Mouse (Mus musculus) midbrain, embryonic 12.5 days (tissue): Measurements from ENCODE around the gene Omd. TPM values are rescaled to one million over a fixed set of nuclear protein-coding genes. Genes with fewer than 3 reads are reported as not detected.

ENCODE experiments used
- ATAC-seq: fragments of 200-750 bp; cut with Nextera tagmentation; 2 replicates; pipeline ENCODE4 v1.8.0; 2017; ENCODE audit warnings: low read depth, moderate TSS enrichment, moderate library complexity; ENCODE audit not compliant: low FRiP score
- H3K27ac ChIP-seq: fragments of 300-500 bp; sonication (generic); replicated peaks from 2 replicates; pipeline ENCODE4 v1.5.1; 2016; ENCODE audit warnings: mild to moderate bottlenecking
- H3K27me3 ChIP-seq: fragments of 300-500 bp; sonication (generic); 2 replicates; pipeline ENCODE4 v1.6.1; 2016; ENCODE audit warnings: mild to moderate bottlenecking
- H3K36me3 ChIP-seq: fragments of 300-500 bp; sonication (generic); 2 replicates; pipeline ENCODE4 v1.6.1; 2016
- H3K4me1 ChIP-seq: fragments of 300-500 bp; sonication (generic); 2 replicates; pipeline ENCODE4 v1.6.1; 2016
- H3K4me2 ChIP-seq: fragments of 300-500 bp; sonication (generic); replicated peaks from 2 replicates; pipeline ENCODE4 v1.6.1; 2016; ENCODE audit warnings: mild to moderate bottlenecking, moderate library complexity
- H3K4me3 ChIP-seq: fragments of 300-500 bp; sonication (generic); 2 replicates; pipeline ENCODE4 v1.5.1; 2016; ENCODE audit warnings: mild to moderate bottlenecking
- H3K9ac ChIP-seq: fragments of 300-500 bp; sonication (generic); replicated peaks from 2 replicates; pipeline ENCODE4 v1.6.1; 2016; ENCODE audit warnings: mild to moderate bottlenecking, moderate library complexity
- H3K9me3 ChIP-seq: fragments of 300-500 bp; sonication (generic); 2 replicates; pipeline ENCODE4 v1.6.1; 2016; ENCODE audit warnings: mild to moderate bottlenecking
- WGBS: fragments of 180-500 bp; shearing (Covaris S2); methylation state at CpG from one replicate; pipeline ENCODE4 v1.1.7; 2016; 5-methylcytosine and 5-hydroxymethylcytosine counted together
- polyA plus RNA-seq: library from polyadenylated mRNA; unstranded; fragments of >200 nt; fragmentation: Nextera tagmentation; extraction: Ambion mirVana; gene quantifications from 2 replicates; pipeline ENCODE4 v1.2.1, GENCODE M21; 2016

Omd gene
- polyA plus RNA-seq, 1 experiment from 2014 or later: 0.96 TPM

- H3K4me3 ChIP-seq: no peak overlapping the region
- no peak overlapping the region for H3K4me2 ChIP-seq
- no peak overlapping the region for H3K9ac ChIP-seq
- no peaks in the 10 kb centered on the region for H3K27me3 ChIP-seq
- no peaks in the 10 kb centered on the region for H3K9me3 ChIP-seq
- H3K27ac ChIP-seq: no peak overlapping the region
- ATAC-seq: no peak
- H3K4me1 ChIP-seq: no peaks in the 10 kb centered on the region
- H3K36me3 ChIP-seq: no peaks in the 10 kb centered on the region
Measured at GRCm38 (mm10) chr13:49618365-49618764, 36.1 kb downstream of the Omd start.

DNA sequence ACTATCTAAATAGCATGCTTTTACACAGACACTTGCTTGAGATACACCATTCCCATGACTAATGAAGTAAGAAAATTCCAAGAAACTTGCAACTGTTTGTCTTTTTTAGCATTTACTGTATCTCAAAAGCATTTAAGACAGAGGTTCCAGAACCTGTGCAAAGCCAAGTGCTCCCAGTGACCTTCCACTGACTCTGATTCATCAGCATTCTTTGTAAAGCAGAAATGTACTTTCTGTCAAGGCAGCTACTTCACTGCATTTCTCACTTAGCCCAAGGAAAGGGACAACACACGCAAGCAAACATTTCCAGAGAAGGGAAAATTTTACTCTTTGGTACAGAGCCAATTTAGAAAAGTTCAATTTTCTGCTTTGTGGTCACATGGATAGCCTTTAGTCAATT, 41.0 kb downstream of the Omd start:
- Histone ChIP-seq H3K4me2 (no peak overlapping the region), H3K4me3 (no peak overlapping the region), H3K9ac (no peak overlapping the region), H3K9me3 (no peaks in the 10 kb centered on the region), H3K4me1 (no peaks in the 10 kb centered on the region), H3K27me3 (no peaks in the 10 kb centered on the region), H3K27ac (no peak overlapping the region), H3K36me3 (no peaks in the 10 kb centered on the region)
- ATAC-seq: no peak
- 85% methylated on average over 1 of the region's 1 CpGs for WGBS

DNA sequence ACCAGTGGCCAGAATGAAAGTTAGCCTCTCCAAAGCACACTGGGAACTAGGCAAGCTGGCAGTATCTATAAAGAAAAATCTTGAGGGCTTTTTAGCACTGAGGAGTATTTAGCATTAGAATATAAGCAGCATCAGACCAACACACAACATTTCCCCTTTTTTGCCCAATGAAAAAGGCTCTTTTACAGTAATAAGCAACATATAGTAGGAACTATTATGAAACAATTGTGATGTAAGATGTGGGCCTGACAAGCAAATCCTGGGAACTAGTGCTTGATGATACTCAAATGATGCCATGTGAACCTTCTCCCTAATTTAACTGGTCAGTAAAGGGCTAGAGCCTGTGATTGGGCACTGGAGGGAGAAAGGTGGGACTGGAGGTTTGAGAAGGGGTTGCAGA, 45.9 kb downstream of the Omd start:
- H3K4me1 ChIP-seq: no peaks in the 10 kb centered on the region
- no peaks in the 10 kb centered on the region for H3K27me3 ChIP-seq
- H3K27ac ChIP-seq: no peak overlapping the region
- no peak overlapping the region for H3K4me3 ChIP-seq
- no peaks in the 10 kb centered on the region for H3K9me3 ChIP-seq
- H3K9ac ChIP-seq: no peak overlapping the region
- no peak overlapping the region for H3K4me2 ChIP-seq
- no peaks in the 10 kb centered on the region for H3K36me3 ChIP-seq
- no peak for ATAC-seq

- Histone ChIP-seq H3K27ac (no peak overlapping the region), H3K4me1 (no peaks in the 10 kb centered on the region), H3K4me3 (no peak overlapping the region), H3K9me3 (no peaks in the 10 kb centered on the region), H3K4me2 (no peak overlapping the region), H3K27me3 (no peaks in the 10 kb centered on the region), H3K36me3 (no peaks in the 10 kb centered on the region), H3K9ac (no peak overlapping the region)
- ATAC-seq: no peak
- 93% methylated on average over 2 of the region's 2 CpGs for WGBS
Measured at GRCm38 (mm10) chr13:49629076-49629475, 46.8 kb downstream of the Omd start.

GRCm38 (mm10) chr13:49639965-49640364, 57.7 kb downstream of the Omd start:
- no peaks in the 10 kb centered on the region for H3K4me1 ChIP-seq
- H3K4me2 ChIP-seq: no peak overlapping the region
- H3K4me3 ChIP-seq: no peak overlapping the region
- H3K9ac ChIP-seq: no peak overlapping the region
- 94% methylated on average over 2 of the region's 2 CpGs for WGBS
- ATAC-seq: no peak
- no peaks in the 10 kb centered on the region for H3K27me3 ChIP-seq
- H3K9me3 ChIP-seq: no peaks in the 10 kb centered on the region
- no peak overlapping the region for H3K27ac ChIP-seq
- no peaks in the 10 kb centered on the region for H3K36me3 ChIP-seq

Other genes starting within 250 kb of the Omd start
- 36.7 and 38.8 TPM in 2 replicates for gene Bicd2, start 240.9 kb upstream of the Omd start, polyA plus RNA-seq
- gene Ippk, start 161.2 kb upstream of the Omd start, polyA plus RNA-seq: 14.2 and 16.3 TPM in 2 replicates
- gene Tes3-ps, start 89.1 kb upstream of the Omd start, polyA plus RNA-seq: 0.72 and 1.2 TPM in 2 replicates
- 1.3 and 1.5 TPM in 2 replicates for gene Ecm2, start 77.7 kb upstream of the Omd start, polyA plus RNA-seq
- gene Aspn, start 38.0 kb upstream of the Omd start, polyA plus RNA-seq: 1.6 and 3.3 TPM in 2 replicates
- 13.4 and 23.1 TPM in 2 replicates for gene Ogn, start 25.6 kb downstream of the Omd start, polyA plus RNA-seq
- 25.2 and 26.5 TPM in 2 replicates for gene Cenpp, start 70.3 kb downstream of the Omd start, polyA plus RNA-seq
- 24.7 and 26.9 TPM in 2 replicates for gene Nol8, start 70.6 kb downstream of the Omd start, polyA plus RNA-seq
- gene Iars, start 99.6 kb downstream of the Omd start, polyA plus RNA-seq: 94.6 and 97.5 TPM in 2 replicates
- not detected in 2 replicates for gene Gm30302, start 216.5 kb downstream of the Omd start, polyA plus RNA-seq